Mouse (Mus musculus) kidney, adult 11 months (tissue): ENCODE data around the gene Il1r1.

Experiments used
- DNase-seq: peaks from one replicate; pipeline ENCODE4 v3.0.0; 2022

Gene Il1r1

DNA sequence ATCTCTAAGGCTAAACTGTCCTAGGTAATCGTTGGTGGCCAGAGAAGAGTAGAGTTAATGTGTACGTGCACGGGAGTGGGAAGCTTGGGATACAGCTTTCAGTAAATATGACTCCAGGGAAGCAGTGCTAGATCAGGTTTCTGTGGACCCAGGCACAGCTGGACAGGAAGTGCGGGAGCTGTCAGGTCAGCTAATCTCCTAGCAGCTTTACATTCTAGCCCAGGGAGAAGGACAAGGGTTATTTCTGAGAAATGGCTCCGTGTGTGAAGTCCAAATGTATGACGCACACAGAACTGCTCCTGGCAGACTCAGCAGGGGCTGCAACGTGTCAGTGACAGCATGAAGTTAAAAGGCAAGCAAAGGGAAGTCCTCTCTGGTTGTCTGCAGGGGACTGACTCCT, 8.3 kb downstream of the Il1r1 start:
- no peak for DNase-seq

GRCm38 (mm10) chr1:40233621-40234020, 8.7 kb downstream of the Il1r1 start:
- no peak for DNase-seq

DNA sequence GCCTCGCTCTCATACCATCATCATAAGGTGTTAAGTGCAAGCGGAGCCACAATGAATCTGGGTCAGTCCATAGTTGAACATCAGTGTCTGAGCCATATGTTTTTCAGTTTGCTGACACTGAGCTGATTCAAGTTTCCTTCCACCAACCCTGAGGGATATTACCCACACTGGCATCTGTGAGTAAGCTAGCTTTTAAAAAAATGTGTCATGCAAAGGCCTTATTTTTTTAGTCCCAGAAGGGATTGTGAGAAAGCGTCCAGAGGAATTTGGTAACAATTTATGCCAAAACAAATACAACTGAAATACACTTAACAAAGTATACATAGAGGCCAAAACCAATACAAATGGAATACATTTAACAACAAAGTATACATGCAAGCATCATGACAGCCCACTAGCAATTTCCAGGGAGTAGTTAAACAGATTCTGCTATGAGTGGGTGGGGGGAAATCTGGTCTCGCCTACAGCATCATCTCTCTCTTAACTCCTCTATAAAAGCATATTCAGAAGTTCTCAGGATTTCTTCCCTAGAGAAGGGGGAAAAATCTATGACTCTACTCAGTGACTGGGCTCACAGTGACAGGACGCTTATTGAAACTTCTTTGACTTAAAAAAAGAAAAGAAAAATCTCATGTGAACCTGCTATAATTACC, 10.8 kb downstream of the Il1r1 start:
- DNase-seq: no peak

DNA sequence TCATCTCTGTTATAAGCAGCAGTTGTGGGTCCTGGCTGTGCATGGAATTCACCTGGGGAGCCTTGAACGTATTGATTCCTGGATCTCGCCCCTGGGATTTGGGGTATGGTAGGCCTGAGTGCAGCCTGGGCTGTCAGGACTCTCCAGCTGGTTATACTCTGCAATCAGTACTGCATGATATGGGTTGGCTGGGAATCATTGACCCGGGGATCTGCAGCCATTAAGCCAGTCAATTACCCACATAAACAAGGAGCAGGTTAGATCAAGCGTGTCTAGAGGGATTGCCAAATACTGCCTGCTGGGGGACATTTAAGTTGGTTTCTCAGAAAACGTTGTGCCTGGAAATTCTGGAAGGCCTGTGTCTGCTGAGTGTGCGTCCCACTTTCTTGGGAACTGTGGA, 11.8 kb downstream of the Il1r1 start:
- peak; percentile 10 for DNase-seq

DNA sequence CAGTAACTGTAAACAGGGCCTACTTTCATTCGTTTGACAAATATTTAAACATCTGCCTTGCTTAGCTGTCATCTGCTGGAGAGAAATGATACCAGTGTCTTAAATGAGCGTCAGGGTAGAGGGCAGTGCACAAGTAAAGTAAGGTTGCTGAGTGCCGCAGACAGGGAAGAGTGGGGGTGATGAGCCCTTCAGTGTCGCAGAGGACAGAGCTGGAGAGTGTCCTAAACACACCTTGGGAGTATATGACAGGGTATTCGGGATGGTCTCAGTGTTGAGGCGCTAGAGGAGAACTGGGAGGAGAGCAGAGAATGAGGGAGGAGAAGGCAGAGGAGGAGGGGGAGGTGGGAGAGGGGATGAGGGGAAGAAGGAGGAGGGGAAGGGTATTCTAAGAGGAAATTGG, 12.2 kb downstream of the Il1r1 start:
- DNase-seq: no peak

DNA sequence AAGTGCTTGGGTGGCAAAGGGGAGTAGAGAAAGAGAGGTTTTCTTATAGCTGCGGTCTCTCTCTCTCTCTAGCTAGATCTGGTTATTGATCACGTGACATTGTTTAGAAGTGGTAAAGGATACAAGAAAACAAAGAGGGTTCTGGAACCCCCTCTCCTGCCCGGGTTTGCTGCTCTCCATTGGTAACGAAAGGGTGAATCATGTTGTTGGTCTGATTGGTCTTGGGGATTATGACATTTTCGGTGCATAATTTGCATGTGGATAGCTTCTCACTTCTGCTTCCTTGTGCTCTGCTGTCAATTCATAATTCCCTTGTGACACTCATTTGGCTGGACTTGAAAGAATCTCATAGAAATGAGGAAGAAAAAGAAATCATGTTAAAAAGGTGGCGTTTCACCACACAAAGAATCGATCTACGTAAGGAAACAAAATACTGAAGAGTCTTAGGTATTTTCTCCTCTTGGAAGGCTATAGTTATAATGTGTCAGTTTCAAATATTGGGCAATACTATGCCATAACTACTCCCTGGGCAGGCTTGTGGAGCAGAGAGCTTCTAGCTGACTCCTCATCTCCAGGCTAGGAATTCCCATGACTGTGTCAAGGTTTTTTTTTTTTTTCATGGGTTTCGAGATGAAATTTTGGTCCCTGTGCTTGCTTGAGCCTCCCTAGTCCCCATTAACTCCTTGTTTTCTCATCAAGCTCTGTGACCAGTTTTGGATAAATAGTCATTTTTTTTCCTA, 15.6 kb downstream of the Il1r1 start:
- no peak for DNase-seq

GRCm38 (mm10) chr1:40242717-40243116, 17.8 kb downstream of the Il1r1 start:
- DNase-seq: no peak

- no peak for DNase-seq
Observed at GRCm38 (mm10) chr1:40243561-40243998, 18.7 kb downstream of the Il1r1 start.

DNA sequence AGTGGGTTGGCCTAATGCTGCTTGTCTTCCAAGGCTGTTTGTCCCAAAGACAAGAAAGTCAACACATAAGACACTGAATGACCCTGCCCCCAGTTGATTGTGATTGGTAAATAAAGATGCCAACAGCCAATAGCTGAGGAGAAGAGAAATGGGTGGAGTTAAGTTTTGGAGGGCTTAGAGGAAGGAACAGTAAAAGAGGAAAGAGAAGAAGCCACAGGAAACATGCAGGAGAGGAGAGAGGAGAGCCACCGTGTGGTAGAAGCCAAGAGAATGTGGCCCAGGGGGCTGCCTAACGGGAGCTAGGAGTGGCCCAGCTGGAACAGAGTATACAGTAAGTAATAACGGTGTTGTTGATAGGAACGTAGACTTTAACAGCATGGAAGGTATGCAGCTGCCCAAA, 25.5 kb downstream of the Il1r1 start:
- DNase-seq: no peak

GRCm38 (mm10) chr1:40252507-40252906, 27.6 kb downstream of the Il1r1 start:
- no peak for DNase-seq

DNA sequence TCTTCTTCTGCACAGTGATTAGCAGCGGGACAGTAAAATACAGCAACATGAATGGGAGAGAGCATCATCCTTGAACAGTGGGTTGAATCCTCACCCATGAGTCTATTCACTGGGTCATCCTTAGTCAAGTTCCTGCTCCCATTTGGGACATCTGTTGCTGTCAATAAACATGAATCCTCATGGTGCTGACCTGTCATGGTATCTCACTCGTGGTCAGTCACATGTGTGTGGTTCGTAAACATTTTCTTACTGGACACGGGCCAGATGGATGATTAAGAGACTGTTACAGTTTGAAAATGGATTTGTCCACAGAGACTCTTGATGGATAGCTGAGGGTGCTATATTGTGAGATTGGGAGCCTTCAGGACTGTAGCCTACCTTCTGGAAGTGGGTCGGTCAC, 29.1 kb downstream of the Il1r1 start:
- no peak for DNase-seq

DNA sequence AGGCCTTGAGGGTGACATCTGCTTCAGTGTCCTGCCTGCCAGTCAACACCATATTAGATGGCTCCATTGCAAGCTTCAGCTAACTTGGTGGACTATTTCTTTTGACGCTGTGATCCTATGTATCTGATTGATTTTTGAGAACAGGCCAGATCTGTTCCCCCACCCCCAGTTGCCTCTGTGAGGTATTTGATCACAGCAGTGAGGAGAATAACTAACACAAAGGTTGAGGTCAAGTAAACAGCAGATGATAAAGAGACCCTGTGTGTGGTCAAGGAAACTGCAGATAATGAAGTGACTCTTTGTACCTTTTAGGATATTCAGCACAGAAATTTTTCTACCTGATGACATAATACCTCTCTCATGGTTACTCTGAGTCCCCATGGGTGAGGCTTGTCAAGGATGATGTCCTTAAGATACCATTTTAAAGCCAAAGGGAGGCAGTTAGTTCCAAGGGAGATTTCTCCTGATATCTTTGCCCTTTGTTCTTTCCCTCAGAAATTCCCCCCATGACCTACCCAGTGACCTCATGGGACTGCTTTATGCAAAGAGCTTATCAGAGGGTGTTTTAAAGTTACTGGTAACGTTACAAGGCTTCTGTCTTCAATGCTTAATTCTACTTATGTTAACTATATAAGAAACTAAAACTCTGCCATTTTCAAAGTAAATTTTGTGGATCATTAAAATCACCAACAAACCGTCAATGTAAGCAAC, 29.6 kb downstream of the Il1r1 start:
- no peak for DNase-seq

- no peak for DNase-seq
Observed at GRCm38 (mm10) chr1:40262441-40263121, 37.7 kb downstream of the Il1r1 start.

- DNase-seq: no peak
Observed at GRCm38 (mm10) chr1:40263122-40263498, 38.2 kb downstream of the Il1r1 start.

DNA sequence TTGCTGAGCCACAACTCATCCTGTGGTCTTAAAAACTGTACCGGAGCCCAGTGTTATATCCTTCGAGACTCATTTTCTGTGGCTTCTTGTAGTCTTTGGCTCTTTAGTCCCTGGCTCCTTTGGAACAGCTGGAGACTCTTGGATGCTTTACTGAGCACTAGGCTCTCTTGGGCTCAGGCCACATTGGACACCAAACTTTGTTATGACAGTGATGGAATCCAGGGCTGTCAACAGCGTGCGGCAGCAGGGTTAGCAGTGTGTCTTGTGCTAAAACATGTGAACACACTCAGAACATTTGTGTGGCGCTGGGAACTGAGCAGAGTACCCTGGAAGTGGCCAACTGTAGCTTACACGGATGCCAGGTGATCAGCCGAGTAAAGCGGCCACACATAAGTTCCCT, 38.8 kb downstream of the Il1r1 start:
- DNase-seq: no peak

GRCm38 (mm10) chr1:40265301-40265835, 40.5 kb downstream of the Il1r1 start:
- no peak for DNase-seq

DNA sequence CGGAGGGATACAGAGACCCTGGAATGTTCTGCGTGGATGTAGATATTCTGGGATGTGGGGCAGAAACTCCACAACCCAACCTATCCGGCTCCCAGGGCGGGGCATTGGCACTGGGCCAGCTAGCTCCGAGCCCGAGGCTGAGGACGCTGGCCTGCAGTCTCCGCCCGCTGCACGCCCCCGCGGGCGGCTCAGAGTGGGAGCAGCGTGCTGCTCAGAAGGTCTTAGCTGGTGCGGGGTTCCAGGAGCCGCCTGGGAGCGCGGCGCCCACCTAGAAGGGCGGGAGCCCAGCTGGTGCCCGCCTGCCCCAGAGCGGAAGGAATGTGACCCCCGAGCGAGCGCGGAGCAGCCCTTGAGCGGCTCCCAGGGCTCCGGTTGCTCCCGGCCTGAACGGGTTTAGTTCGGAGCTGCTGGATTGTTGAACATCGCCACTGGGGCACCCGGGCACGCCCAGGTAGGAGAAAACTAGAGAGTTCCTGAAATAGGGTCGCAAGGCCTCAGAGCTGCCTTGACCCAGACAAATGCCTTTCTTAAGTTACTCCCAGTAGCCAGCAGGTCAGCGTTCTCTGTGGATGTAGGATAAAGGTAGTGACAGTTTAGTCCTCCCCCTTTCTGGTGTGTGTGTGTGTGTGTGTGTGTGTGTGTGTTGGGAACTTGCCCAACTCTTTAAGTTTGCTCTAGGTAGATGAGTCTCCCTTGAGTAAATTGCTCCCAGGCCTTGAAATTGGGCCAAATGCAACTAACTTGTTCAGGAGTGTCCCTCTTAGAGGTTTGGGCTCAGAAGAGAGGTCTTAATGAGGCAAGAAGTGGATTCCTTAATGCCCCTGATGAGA, 41.8 kb downstream of the Il1r1 start:
- DNase-seq: peak; percentile 64

GRCm38 (mm10) chr1:40267846-40268245, 43.0 kb downstream of the Il1r1 start:
- no peak for DNase-seq

DNA sequence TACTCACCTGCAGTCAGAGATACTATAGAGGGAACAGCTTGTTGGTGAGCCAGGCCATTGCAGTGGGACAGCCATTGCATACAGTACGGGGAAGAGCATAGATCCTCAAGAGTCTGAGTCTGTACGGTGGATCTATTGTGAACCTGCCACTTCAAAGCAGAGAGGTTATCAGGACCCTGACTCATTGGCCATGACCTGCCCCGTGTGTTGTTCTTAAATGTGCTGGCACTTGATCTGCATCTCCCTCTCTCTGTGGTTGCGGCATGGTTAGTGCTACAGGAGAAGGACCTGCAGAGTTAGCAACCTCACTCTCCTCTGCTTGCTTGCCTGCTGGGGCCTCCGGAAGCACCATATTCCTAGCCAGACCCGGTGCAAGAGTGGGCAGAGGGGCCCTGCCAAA, 43.7 kb downstream of the Il1r1 start:
- DNase-seq: no peak

GRCm38 (mm10) chr1:40270415-40270814, 45.5 kb downstream of the Il1r1 start:
- DNase-seq: no peak

- DNase-seq: no peak
Observed at GRCm38 (mm10) chr1:40271052-40271451, 46.2 kb downstream of the Il1r1 start.

DNA sequence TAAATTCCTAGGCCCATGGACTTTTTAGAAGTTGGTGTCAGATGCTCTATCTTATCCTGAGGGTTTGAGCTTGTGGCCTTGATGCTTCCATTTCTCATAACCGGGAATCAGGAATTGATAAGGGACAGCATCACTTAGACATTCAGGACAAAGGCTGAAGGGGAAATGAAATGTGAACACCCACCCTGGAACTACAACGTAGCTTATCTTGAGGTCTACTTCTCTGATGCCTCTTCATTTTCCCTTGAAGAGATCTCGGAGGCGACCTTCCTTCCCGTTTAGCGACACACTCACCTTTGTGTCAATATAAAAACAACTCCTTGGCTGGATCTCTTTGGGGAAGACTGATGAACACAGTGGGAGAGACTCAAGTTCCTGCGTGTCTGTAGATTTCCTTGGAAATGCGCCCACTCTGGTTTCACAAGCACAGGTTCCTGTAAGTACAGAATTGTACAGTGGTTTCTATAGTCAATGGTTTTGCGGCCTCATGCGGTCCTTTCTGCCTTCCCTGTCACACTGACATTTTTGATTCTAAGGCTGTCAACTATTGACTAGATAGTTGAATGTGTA, 46.7 kb downstream of the Il1r1 start:
- no peak for DNase-seq
